Mouse (Mus musculus): ENCODE data around the gene 1110051M20Rik. TPM values are rescaled to one million over a fixed set of nuclear protein-coding genes. Genes with fewer than 3 reads are reported as not detected.

The 1110051M20Rik gene
- polyA plus RNA-seq, 1 experiment from 2014 or later = 163 TPM

- no peak overlapping the region for H3K4me2 ChIP-seq (ENCODE audit: low read depth, low read length)
- H3K4me3 ChIP-seq (ENCODE audit: low read depth, low read length) = no peak overlapping the region
- no peak for ATAC-seq (ENCODE audit: low read depth)
- H3K9me3 ChIP-seq (ENCODE audit: control insufficient read depth, low read length) = no peaks in the 10 kb centered on the region
- no peak overlapping the region for H3K9ac ChIP-seq (replicated peaks; ENCODE audit: low read depth, low read length)
- no peaks in the 10 kb centered on the region for H3K4me1 ChIP-seq (ENCODE audit: control insufficient read depth, insufficient read depth, low read length)
- WGBS = 50% methylated on average over 3 of the region's 3 CpGs
- H3K27ac ChIP-seq (ENCODE audit: low read depth, low read length) = no peak overlapping the region
- H3K27me3 ChIP-seq (ENCODE audit: control insufficient read depth, insufficient read depth, low read length) = no peaks in the 10 kb centered on the region
- no peaks in the 10 kb centered on the region for H3K36me3 ChIP-seq (ENCODE audit: control insufficient read depth, insufficient read depth, low read length)
These were observed 56.2 kb downstream of the 1110051M20Rik start for GRCm38 (mm10) chr2:91388281-91388680.

DNA sequence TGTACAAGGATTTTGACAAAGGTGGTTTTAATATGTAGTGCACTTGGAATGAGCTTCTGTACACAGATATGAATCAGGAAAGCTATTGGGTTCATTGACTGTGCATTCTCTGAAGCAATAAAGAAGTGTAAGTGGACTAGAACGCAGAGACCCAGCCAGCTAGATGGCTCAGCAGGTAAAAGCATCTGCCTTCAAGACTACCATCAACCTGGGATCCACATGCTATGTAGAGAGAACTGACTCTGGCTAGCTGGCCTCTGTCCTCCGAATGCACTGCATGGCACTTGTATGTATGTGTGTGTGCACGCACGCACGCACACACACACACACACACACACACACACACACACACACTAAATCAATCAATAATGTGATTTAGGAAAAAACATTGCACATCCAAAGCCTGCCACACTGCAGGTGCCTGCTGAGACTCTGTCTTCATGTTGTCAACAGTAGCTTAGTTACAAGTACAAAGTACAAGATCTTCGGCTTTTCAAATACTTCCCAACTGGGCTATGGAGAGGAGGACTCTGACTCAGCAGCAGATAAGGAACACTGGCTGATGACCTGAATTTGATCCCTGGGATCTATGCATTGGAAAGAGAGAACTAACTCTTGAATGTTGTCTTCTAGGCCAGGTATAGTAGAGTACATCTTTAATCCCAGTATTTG is 57.1 kb downstream of the 1110051M20Rik start:
- Histone ChIP-seq H3K9ac (replicated peaks; ENCODE audit: low read depth, low read length) (no peak overlapping the region), H3K27ac (ENCODE audit: low read depth, low read length) (no peak overlapping the region), H3K4me3 (ENCODE audit: low read depth, low read length) (no peak overlapping the region), H3K4me2 (ENCODE audit: low read depth, low read length) (no peak overlapping the region), H3K9me3 (ENCODE audit: control insufficient read depth, low read length) (no peaks in the 10 kb centered on the region), H3K4me1 (ENCODE audit: control insufficient read depth, insufficient read depth, low read length) (no peaks in the 10 kb centered on the region), H3K27me3 (ENCODE audit: control insufficient read depth, insufficient read depth, low read length) (no peaks in the 10 kb centered on the region), H3K36me3 (ENCODE audit: control insufficient read depth, insufficient read depth, low read length) (no peaks in the 10 kb centered on the region)
- no peak for ATAC-seq (ENCODE audit: low read depth)
- WGBS = 89% methylated on average over 6 of the region's 6 CpGs

DNA sequence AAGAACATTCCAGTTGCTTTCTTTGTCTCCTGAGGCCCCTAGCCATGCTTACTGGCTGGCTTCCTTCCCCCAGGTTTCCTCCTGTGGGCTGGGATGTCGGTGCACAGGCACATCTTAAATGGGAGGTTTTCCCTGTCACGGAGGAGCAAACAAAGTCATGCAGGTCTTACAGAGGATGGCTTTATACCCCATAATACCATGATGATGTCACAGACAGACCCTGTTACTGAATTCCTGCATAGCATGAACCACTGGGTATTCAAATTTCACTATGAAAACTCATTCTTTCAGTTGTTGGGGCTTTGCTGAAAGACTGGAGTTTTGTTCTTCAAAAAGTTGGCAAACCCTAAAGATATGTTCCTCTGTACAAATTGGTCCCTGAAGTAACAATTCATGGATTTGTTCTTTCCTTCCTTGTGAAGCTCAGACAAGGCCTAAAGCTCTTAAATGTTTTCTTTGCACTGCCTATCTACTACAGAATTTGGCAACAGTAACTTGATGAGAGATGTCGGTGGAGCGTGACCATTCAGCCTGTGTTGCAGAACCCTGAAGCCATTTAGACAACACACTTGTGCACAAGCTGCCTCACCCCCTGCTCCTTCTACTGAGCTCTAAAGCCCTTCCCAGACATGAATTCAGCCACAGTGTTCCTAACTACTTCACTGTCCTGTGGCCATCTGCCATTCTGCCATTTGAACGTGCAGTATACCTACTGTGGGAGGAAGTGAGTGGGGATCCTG is 57.8 kb downstream of the 1110051M20Rik start:
- H3K27ac ChIP-seq (ENCODE audit: low read depth, low read length) = no peak overlapping the region
- no peaks in the 10 kb centered on the region for H3K4me1 ChIP-seq (ENCODE audit: control insufficient read depth, insufficient read depth, low read length)
- H3K4me3 ChIP-seq (ENCODE audit: low read depth, low read length) = no peak overlapping the region
- H3K9ac ChIP-seq (replicated peaks; ENCODE audit: low read depth, low read length) = no peak overlapping the region
- no peaks in the 10 kb centered on the region for H3K27me3 ChIP-seq (ENCODE audit: control insufficient read depth, insufficient read depth, low read length)
- WGBS = 80% methylated on average over 5 of the region's 5 CpGs
- no peak for ATAC-seq (ENCODE audit: low read depth)
- no peak overlapping the region for H3K4me2 ChIP-seq (ENCODE audit: low read depth, low read length)
- no peaks in the 10 kb centered on the region for H3K9me3 ChIP-seq (ENCODE audit: control insufficient read depth, low read length)
- H3K36me3 ChIP-seq (ENCODE audit: control insufficient read depth, insufficient read depth, low read length) = no peaks in the 10 kb centered on the region

GRCm38 (mm10) chr2:91383294-91383693 is 61.2 kb downstream of the 1110051M20Rik start:
- Histone ChIP-seq H3K4me3 (ENCODE audit: low read depth, low read length) (no peak overlapping the region), H3K4me2 (ENCODE audit: low read depth, low read length) (no peak overlapping the region), H3K9me3 (ENCODE audit: control insufficient read depth, low read length) (no peaks in the 10 kb centered on the region), H3K9ac (replicated peaks; ENCODE audit: low read depth, low read length) (no peak overlapping the region), H3K27ac (ENCODE audit: low read depth, low read length) (no peak overlapping the region), H3K27me3 (ENCODE audit: control insufficient read depth, insufficient read depth, low read length) (no peaks in the 10 kb centered on the region), H3K4me1 (ENCODE audit: control insufficient read depth, insufficient read depth, low read length) (no peaks in the 10 kb centered on the region), H3K36me3 (ENCODE audit: control insufficient read depth, insufficient read depth, low read length) (no peaks in the 10 kb centered on the region)
- WGBS = 90% methylated on average over 6 of the region's 6 CpGs
- ATAC-seq (ENCODE audit: low read depth) = no peak

GRCm38 (mm10) chr2:91377038-91377437 is 67.5 kb downstream of the 1110051M20Rik start:
- H3K4me3 ChIP-seq (ENCODE audit: low read depth, low read length) = no peak overlapping the region
- no peaks in the 10 kb centered on the region for H3K4me1 ChIP-seq (ENCODE audit: control insufficient read depth, insufficient read depth, low read length)
- no peaks in the 10 kb centered on the region for H3K27me3 ChIP-seq (ENCODE audit: control insufficient read depth, insufficient read depth, low read length)
- no peaks in the 10 kb centered on the region for H3K36me3 ChIP-seq (ENCODE audit: control insufficient read depth, insufficient read depth, low read length)
- H3K9ac ChIP-seq (replicated peaks; ENCODE audit: low read depth, low read length) = no peak overlapping the region
- WGBS = 55% methylated on average over 7 of the region's 7 CpGs
- no peak overlapping the region for H3K27ac ChIP-seq (ENCODE audit: low read depth, low read length)
- ATAC-seq (ENCODE audit: low read depth) = no peak
- H3K9me3 ChIP-seq (ENCODE audit: control insufficient read depth, low read length) = no peaks in the 10 kb centered on the region
- no peak overlapping the region for H3K4me2 ChIP-seq (ENCODE audit: low read depth, low read length)

DNA sequence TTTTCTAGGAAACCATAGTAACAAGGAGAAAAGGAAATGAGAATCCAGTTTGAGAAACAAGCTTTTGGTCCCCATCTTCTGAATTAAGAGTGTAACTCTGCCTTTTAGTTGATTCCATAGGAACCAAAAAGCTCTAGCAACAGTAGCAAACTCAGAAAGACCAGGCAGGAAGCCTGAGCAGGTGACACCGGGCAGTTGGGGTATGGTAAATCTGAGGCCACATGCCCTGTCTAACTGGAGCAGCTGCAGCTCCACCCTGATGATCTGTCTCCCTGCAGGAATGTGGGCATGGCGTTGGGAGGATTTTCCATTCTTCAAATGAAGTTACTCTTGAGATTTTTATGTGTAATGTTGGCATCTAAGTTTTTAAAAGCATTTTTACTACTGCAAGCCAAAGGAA is 74.2 kb downstream of the 1110051M20Rik start:
- Histone ChIP-seq H3K4me2 (ENCODE audit: low read depth, low read length) (no peak overlapping the region), H3K9me3 (ENCODE audit: control insufficient read depth, low read length) (no peaks in the 10 kb centered on the region), H3K27ac (ENCODE audit: low read depth, low read length) (no peak overlapping the region), H3K36me3 (ENCODE audit: control insufficient read depth, insufficient read depth, low read length) (no peaks in the 10 kb centered on the region), H3K4me3 (ENCODE audit: low read depth, low read length) (no peak overlapping the region), H3K4me1 (ENCODE audit: control insufficient read depth, insufficient read depth, low read length) (no peaks in the 10 kb centered on the region), H3K27me3 (ENCODE audit: control insufficient read depth, insufficient read depth, low read length) (no peaks in the 10 kb centered on the region), H3K9ac (replicated peaks; ENCODE audit: low read depth, low read length) (no peak overlapping the region)
- ATAC-seq (ENCODE audit: low read depth) = no peak
- 85% methylated on average over 2 of the region's 2 CpGs for WGBS

DNA sequence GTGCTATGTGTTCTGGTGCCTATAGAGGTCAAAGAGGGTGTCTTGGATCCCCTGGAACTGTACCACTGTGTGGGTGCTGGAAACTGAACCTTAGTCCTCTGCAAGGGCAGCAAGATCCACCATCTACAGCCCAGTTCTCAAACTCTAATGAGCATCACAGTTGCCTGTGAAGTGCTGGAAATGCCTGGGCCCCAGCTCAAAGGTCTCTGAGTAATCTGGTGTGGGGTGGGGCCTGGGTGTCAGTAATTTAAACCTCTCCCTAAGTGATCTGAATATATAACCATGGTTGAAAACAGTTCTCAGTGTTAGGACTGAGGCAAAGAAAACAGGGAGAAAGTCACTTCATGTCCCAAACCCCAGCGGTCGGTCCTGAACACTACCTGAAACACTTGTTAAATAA is 81.2 kb downstream of the 1110051M20Rik start:
- Histone ChIP-seq H3K9me3 (ENCODE audit: control insufficient read depth, low read length) (no peaks in the 10 kb centered on the region), H3K4me1 (ENCODE audit: control insufficient read depth, insufficient read depth, low read length) (no peaks in the 10 kb centered on the region), H3K36me3 (ENCODE audit: control insufficient read depth, insufficient read depth, low read length) (no peaks in the 10 kb centered on the region), H3K27me3 (ENCODE audit: control insufficient read depth, insufficient read depth, low read length) (no peaks in the 10 kb centered on the region), H3K27ac (ENCODE audit: low read depth, low read length) (no peak overlapping the region), H3K4me2 (ENCODE audit: low read depth, low read length) (no peak overlapping the region), H3K4me3 (ENCODE audit: low read depth, low read length) (no peak overlapping the region), H3K9ac (replicated peaks; ENCODE audit: low read depth, low read length) (no peak overlapping the region)
- 90% methylated on average over 2 of the region's 2 CpGs for WGBS
- no peak for ATAC-seq (ENCODE audit: low read depth)

DNA sequence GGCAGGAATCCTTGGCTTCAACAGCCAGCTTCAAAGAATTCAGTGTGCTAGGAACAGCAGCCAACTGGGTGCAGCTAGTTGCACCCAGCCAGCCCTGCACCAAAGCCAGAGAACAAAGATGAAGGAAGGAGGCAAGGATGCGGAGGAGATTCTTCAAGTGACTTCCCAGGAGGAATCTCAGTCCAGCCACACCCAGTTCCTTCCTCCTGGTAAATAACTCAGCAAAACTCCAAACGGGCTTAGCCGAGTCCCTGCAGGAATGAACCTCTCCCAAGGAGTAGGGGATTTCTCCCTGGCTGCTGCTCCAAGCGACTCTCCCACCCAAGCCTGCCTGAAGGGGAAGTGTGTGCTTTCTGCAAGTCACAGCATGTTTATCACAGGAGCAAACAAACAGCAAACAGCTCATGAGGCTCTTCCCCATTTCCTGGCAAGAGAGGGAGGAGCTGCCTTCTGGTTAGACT is 83.4 kb downstream of the 1110051M20Rik start:
- 36% methylated on average over 4 of the region's 4 CpGs for WGBS
- H3K9me3 ChIP-seq (ENCODE audit: control insufficient read depth, low read length) = no peaks in the 10 kb centered on the region
- no peak for ATAC-seq (ENCODE audit: low read depth)
- no peak overlapping the region for H3K27ac ChIP-seq (ENCODE audit: low read depth, low read length)
- no peaks in the 10 kb centered on the region for H3K27me3 ChIP-seq (ENCODE audit: control insufficient read depth, insufficient read depth, low read length)
- H3K4me2 ChIP-seq (ENCODE audit: low read depth, low read length) = no peak overlapping the region
- no peak overlapping the region for H3K9ac ChIP-seq (replicated peaks; ENCODE audit: low read depth, low read length)
- H3K4me3 ChIP-seq (ENCODE audit: low read depth, low read length) = no peak overlapping the region
- no peaks in the 10 kb centered on the region for H3K36me3 ChIP-seq (ENCODE audit: control insufficient read depth, insufficient read depth, low read length)
- H3K4me1 ChIP-seq (ENCODE audit: control insufficient read depth, insufficient read depth, low read length) = no peaks in the 10 kb centered on the region

DNA sequence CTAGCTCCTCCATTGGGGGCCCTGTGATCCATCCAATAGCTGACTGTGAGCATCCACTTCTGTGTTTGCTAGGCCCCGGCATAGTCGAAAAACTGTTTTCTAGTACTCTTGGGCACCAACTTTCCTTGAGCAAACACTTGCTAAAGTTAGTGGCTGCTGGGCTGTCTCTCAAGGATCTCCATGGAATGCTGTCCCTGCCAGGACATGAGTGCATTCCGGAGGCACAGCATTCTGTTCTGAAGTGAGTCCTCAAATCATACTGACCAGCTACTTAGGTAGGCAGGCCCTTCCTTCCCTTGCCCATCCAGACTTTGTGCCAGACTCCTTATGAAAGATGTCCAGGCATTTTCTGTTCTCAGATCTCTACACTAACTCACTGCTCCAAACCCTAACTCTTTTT is 88.7 kb downstream of the 1110051M20Rik start:
- 98% methylated on average over 3 of the region's 3 CpGs for WGBS
- ATAC-seq (ENCODE audit: low read depth) = no peak
- H3K27me3 ChIP-seq (ENCODE audit: control insufficient read depth, insufficient read depth, low read length) = no peaks in the 10 kb centered on the region
- H3K9ac ChIP-seq (replicated peaks; ENCODE audit: low read depth, low read length) = no peak overlapping the region
- H3K27ac ChIP-seq (ENCODE audit: low read depth, low read length) = no peak overlapping the region
- no peak overlapping the region for H3K4me3 ChIP-seq (ENCODE audit: low read depth, low read length)
- H3K4me2 ChIP-seq (ENCODE audit: low read depth, low read length) = no peak overlapping the region
- no peaks in the 10 kb centered on the region for H3K4me1 ChIP-seq (ENCODE audit: control insufficient read depth, insufficient read depth, low read length)
- H3K9me3 ChIP-seq (ENCODE audit: control insufficient read depth, low read length) = no peaks in the 10 kb centered on the region
- H3K36me3 ChIP-seq (ENCODE audit: control insufficient read depth, insufficient read depth, low read length) = no peaks in the 10 kb centered on the region
